Mouse (Mus musculus): Measurements from ENCODE around the gene Aldh16a1.
"Not testable (repeated sequence)": the region's sequence is repeated elsewhere in the genome, so short reads cannot be mapped to it uniquely, and the experiment has no call there.

Aldh16a1 gene

GRCm38 (mm10) chr7:45131850-45132249 lies 22.5 kb downstream of the Aldh16a1 start:
- no peak for DNase-seq

DNA sequence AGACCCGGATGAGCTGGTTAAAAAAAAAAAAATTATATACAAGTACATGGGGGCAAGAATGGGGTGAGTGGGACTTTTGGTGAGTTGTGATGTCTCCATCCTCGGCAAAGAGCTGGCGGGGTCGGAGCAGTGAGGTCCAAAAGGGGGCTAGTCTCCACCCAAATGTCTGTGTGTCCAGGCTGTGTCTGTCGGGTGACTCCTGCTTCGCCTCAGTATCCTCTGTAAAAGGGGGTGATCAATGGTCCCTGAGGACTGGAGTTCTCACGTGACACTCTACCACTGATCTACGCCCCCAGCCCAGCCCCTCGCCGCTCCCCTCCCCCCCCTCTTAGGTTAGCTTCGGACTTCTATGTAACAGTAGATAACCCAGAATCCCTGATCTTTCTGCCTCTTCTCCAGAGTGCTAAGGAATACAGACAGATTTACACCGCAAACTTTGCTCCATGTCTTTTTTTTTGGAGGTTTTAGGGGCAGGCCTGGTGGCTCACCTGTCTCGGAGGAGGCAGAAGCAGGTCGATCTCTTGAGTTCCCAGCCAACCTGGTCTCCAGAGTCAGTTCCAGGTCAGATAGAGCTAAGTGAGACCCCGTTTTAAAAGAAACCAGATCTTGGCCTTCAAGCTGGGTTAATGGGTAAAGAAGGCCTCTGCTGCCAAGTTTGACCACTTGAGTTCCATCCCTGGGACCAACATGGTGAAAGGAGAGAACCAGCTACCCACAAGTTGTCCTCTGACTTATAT lies 24.4 kb downstream of the Aldh16a1 start:
- DNase-seq = no peak

GRCm38 (mm10) chr7:45129318-45129717 lies 25.1 kb downstream of the Aldh16a1 start:
- peak; percentile 61 for DNase-seq

DNA sequence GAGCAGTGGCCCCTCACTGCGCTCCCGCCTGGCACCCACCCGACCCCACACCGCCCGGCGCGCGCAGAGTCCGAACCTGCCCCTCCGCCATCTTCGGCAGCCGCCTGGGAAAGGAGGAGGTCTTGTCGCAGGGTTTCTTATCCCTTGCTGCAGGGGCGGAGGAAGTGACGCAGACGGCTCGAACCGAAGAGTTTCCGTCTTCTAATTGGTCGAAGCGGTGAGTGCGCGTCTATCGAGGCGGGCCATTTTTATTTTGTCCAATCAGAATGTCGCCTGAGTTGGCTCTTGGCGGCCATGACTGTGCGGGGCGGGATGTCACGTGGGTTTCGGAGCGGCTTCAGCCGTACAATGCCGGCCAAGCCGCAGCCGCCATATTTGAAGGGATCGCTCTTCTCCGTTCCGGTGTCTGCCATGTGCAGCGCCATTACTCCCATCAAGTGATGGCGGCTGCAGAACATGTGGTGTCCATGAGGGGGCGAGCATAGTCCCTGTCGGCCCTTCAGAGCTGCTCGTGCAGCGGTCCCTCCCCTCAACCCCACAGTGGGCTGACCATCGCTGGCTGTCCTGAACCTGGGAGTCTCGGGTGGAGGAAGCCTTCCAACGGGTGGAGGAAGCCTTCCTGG lies 25.6 kb downstream of the Aldh16a1 start, which contains the start of gene Rpl13a:
Gene Rpl13a (minus strand): TSS at position 138 of the 623 bp plus-strand sequence.
- peak; percentile 99 for DNase-seq

DNA sequence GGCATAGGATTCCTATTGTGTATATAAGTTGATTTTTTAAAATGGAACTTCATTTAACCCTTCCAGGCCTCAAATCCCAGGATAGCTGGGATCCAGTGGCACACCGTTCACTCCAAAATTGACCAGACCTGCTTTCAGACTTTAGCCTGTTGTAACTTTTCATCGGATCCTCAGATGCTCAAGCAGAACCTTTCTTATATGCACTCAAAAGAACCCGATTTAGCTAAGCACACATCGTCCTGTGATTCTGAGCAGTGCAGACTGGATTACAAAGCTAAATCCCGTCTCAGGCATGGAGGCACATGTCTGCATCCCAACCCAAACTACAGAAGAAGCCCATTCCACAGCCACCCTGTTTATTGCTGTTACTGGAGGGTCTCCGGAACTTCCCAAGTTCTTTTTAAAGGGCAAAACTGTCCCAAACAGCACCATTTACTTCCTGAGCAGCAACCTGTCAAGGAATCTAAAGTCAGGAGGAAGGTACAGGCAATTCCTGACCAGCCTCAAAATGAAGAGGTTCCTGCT lies 26.6 kb downstream of the Aldh16a1 start:
- DNase-seq = no peak

DNA sequence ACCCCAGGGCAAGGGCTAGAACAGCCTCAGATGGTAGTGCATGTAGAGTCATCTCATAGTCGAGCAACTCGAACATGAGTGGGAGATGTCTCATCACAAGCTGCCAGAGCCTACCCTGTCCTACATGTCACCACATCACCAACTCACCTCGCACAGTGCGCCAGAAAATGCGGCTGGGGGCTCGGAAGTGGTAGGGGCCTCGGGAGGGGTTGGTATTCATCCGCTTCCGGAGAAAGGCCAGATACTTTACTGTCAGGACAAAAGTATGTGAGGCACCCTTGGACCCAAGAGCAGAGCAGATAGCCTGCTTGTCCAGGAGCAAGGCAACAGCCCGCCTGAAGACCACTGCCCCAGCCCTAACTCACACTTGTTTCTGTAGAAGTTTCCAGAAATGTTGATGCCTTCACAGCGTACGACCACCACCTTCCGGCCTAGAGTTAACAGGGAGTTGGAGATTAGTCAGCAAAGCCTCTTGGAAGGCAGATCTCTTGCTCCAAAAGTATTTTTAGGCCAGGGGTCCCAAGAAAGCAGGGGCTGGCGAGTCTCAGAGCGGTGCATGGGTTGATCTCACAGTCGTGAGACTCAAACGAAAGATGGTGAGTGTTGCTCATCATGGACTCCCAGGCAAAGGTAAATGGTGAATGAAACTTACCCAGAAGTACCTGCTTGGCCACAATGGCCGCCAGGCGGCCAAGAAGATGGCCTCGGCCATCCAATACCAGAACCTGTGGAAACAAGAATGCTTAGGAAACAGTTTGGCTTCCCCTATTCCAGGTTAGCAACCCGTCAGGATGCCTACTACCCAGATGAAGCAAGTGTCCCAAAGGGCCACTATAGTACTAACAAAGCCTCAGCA lies 27.3 kb downstream of the Aldh16a1 start:
- no peak for DNase-seq

GRCm38 (mm10) chr7:45126147-45126843 lies 28.1 kb downstream of the Aldh16a1 start:
- no peak for DNase-seq

DNA sequence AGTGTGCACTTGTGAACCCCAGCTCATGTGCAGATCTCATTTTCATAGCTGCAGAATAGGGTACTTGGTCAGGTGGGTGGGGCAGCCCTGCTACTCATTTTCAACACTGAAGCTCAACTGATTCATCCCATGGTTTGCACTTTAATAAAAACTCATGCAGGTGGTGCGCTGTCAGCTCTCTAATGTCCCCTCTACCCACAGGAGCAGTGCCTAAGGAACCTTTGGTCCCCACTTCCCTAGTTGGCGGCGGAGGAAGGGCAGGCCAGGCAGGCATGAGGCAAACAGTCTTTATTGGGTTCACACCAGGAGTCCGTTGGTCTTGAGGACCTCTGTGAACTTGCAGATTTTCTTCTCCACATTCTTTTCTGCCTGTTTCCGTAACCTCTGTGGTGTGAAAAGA lies 28.7 kb downstream of the Aldh16a1 start:
- DNase-seq = not testable (repeated sequence)

- DNase-seq = no peak
Observed at GRCm38 (mm10) chr7:45125144-45125600, 29.2 kb downstream of the Aldh16a1 start.

DNA sequence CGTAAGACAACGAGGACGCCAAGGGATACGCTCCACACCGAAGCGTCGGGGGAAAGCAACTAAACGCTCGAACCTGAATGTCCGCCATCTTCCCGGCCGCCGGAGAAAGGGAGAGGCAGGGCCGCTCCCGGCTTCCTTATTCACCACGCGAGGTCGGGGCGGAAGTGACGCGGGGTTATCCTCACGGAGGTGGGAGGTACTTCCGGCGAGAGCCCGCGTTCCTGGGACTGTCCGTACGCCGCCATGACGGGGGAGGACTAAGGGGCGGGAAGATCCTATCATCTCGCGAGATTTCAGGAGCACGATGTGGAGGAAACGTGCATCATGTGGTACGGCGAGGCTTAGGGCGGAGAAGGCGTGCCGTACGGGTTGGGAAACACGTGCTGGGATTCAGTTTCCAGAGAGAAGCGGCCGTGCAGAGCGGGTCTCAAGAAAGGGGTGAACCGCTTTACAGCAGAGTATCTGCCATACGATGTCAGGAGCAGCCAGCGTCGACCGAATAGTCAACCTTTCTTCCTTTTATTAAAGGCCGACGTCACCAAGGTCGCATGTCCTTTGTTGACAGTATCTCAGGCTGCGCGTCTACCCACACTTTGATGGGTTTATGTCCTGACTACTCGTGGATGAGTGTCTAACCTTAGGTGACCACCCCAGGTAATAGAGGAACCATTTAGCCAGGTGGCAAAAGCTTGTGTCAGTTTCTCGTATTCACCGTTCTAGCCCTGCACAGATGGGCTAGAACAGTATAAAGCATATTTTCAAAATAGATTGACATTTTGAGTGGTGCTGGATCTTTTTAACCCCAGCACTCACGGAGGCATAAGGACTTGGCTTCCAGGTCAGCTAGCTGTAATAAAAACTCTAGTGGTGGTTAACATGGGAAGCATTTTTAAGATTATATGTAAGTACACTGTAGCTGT lies 29.9 kb downstream of the Aldh16a1 start, which contains the start of gene Rps11:
Gene Rps11 (minus strand): TSS at position 216 of the 920 bp plus-strand sequence.
- DNase-seq = peak; percentile 99

- no peak for DNase-seq
Observed at GRCm38 (mm10) chr7:45123186-45123570, 31.2 kb downstream of the Aldh16a1 start.

GRCm38 (mm10) chr7:45122561-45123185 lies 31.7 kb downstream of the Aldh16a1 start:
- no peak for DNase-seq

- no peak for DNase-seq
Observed at GRCm38 (mm10) chr7:45121966-45122365, 32.4 kb downstream of the Aldh16a1 start.

- DNase-seq = peak; percentile 78
Observed at GRCm38 (mm10) chr7:45121404-45121803, 33.0 kb downstream of the Aldh16a1 start.

DNA sequence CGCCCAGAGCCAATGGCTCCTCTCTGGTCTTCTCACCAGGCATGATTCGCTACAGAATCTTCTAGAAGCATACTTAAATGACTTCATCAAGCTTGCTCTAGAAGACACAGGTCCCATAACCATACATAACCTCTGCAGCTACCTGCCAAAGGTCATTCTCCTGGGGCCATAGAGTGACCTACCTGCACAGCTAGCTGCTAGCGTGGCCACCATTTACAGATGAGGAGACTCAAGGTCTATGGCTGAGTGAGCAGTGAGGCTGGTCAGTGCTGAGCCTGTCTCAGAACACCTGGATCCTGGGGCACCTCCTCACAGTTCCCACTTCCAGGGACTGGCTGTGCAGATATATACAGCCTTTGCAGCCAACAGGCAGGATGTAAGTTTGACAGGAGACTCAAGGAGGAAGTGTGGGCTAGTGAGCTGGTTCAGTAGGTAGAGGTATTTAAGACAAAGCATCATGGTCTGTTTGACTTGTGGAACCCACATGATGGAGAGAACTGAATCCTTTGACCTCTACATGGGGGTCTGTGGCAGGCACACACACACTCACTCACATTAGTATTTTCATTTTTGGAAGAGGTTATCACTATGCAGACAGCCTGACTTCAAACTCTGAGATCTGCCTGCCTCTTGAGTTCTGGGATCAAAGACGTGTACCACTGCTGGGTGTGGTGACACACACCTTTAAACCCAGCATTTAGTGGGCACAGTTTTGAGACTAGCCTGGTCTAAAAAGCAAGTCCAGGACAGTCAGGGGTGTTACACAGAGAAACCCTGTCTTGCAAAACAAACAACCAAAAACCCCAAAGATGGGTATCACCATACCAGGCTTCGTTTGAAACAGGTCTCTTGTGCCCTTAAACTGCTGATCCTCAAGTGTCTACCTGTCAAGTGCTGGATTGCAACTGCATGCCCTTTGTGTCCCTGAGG lies 34.3 kb downstream of the Aldh16a1 start:
- DNase-seq = no peak

GRCm38 (mm10) chr7:45118336-45118735 lies 36.0 kb downstream of the Aldh16a1 start:
- DNase-seq = no peak

DNA sequence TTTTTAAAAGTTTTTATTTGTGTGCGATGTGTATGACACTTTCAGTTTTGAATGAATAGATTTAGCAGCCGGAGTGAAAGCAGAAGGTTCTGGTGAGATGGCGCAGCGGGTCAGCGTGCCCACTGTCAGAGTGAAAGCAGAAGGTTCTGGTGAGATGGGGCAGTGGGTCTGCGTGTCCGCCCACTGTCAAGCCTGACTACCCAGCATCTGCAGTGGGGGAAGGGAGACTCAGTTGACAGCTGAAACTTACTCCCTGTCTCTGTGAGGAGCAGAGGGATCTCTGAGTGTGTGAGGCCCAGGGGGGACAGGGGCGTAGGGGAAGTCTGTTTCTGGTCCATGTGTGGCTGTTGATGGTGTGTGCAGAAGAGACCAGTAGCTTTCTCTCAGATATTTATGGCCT lies 36.8 kb downstream of the Aldh16a1 start:
- no peak for DNase-seq

DNA sequence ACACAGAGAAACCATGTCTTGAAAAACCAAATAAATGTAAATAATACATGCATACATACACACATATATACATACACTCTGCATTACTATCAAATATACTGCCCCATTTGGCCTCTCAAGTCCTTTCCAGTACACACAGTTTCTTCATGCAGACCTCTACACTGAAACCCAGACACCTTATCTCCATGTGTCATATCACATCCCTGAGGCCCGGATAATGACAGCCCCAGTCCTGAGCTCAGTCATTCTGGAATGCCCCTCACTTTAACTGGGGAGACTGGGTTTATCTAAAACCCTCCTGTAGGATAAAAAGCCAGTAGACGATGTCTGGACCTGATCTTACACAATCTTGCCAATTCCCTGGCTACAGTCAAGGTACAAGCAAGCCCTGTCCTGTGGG lies 40.9 kb downstream of the Aldh16a1 start:
- DNase-seq = no peak

DNA sequence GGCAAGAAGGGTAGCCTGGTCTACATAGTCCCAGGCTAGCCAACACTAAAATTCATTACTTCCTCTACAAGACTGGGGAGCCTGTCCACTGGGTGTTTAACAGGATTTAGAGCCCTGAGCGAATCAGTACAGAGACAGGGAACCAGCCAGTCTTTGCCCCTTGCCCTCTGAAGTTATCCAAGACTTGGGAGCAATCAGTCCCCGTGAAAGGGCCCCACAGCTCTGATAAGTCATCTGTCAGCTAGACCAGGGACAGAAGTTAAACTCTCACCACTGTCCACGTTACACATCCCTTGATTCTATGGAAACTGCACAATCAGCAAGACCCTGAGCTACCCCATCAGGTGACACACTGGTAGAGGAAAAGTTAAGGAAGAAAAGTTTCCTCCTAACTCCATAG lies 41.9 kb downstream of the Aldh16a1 start:
- DNase-seq = no peak

GRCm38 (mm10) chr7:45111940-45112339 lies 42.4 kb downstream of the Aldh16a1 start:
- no peak for DNase-seq

Measured in kidney, postnatal 14 days (tissue).